ENCODE assay signal across 13 mouse cellular contexts in genomic region chr3:101876459-101877285, GRCm38 (mm10). TPM values are rescaled to one million over a fixed set of nuclear protein-coding genes. Genes with fewer than 3 reads are reported as not detected.
DNase-seq lines count a peak whose midpoint lies in the region; ATAC-seq and TF ChIP-seq lines count a peak whose summit lies in the region.
"Had no signal": no experiment of that assay in that cellular context is flagged by ENCODE, and none has a peak within 500 bp of the region (broad histone marks: within the 10 kb centered on the region; RNA-seq: fewer than 3 reads in every experiment).

No protein-coding gene starts in this region.

- no peak for ATAC-seq in intestine, embryonic 15.5 days
- ATAC-seq in intestine, embryonic 16.5 days, result no peak
- peak; percentile 67 for ATAC-seq in heart, postnatal 0 days (ENCODE audit: insufficient read depth, low read depth)
- ATAC-seq in limb, embryonic 13.5 days (ENCODE audit: low FRiP score, low read depth), result no peak

- no peak overlapping the region for H3K9ac ChIP-seq in intestine, embryonic 15.5 days
- no peak overlapping the region for H3K9ac ChIP-seq in intestine, embryonic 16.5 days (ENCODE audit: low read depth, low read length)
- no peak overlapping the region for H3K9ac ChIP-seq in heart, postnatal 0 days (replicated peaks; ENCODE audit: low read depth, low read length)
- no peak overlapping the region for H3K9ac ChIP-seq in limb, embryonic 13.5 days
- H3K9ac ChIP-seq: embryonic facial prominence, embryonic 13.5 days had no signal

- H3K4me2 ChIP-seq in intestine, embryonic 15.5 days (replicated peaks), result no peak overlapping the region
- H3K4me2 ChIP-seq in intestine, embryonic 16.5 days (ENCODE audit: low read depth, low read length), result no peak overlapping the region
- no peak overlapping the region for H3K4me2 ChIP-seq in heart, postnatal 0 days (ENCODE audit: low read depth, low read length)
- H3K4me2 ChIP-seq in limb, embryonic 13.5 days (replicated peaks), result no peak overlapping the region
- H3K4me2 ChIP-seq: embryonic facial prominence, embryonic 13.5 days had no signal

- no peak for TF ChIP-seq EP300 in heart, postnatal 0 days (IDR thresholded peaks at IDR 0.05; ENCODE audit: low read depth)

- no peak overlapping the region for H3K4me3 ChIP-seq in intestine, embryonic 15.5 days (replicated peaks)
- H3K4me3 ChIP-seq in intestine, embryonic 16.5 days (ENCODE audit: low read length), result no peak overlapping the region
- H3K4me3 ChIP-seq in heart, postnatal 0 days (ENCODE audit: low read depth, low read length), result no peak overlapping the region
- H3K4me3 ChIP-seq in limb, embryonic 13.5 days, result no peak overlapping the region
- H3K4me3 ChIP-seq: embryonic facial prominence, embryonic 13.5 days had no signal

- H3K27me3 ChIP-seq in intestine, embryonic 15.5 days (replicated peaks), result no peaks in the 10 kb centered on the region
- no peaks in the 10 kb centered on the region for H3K27me3 ChIP-seq in intestine, embryonic 16.5 days (replicated peaks; ENCODE audit: control insufficient read depth, insufficient read depth, low read length)
- H3K27me3 ChIP-seq in heart, postnatal 0 days (ENCODE audit: control insufficient read depth, insufficient read depth, low read length), result no peaks in the 10 kb centered on the region
- H3K27me3 ChIP-seq in limb, embryonic 13.5 days, result no peaks in the 10 kb centered on the region
- H3K27me3 ChIP-seq: embryonic facial prominence, embryonic 13.5 days had no signal

- no peak for TF ChIP-seq CTCF in heart, postnatal 0 days (IDR thresholded peaks at IDR 0.05; ENCODE audit: low read depth)

- H3K4me1 ChIP-seq in intestine, embryonic 15.5 days (replicated peaks), result no peaks in the 10 kb centered on the region
- no peaks in the 10 kb centered on the region for H3K4me1 ChIP-seq in intestine, embryonic 16.5 days (ENCODE audit: control insufficient read depth, insufficient read depth, low read length)
- H3K4me1 ChIP-seq in heart, postnatal 0 days (ENCODE audit: control insufficient read depth, insufficient read depth), result peaks cover 9% of the 10 kb centered on the region
- H3K4me1 ChIP-seq in limb, embryonic 13.5 days, result 0 out of 2 replicates have a peak, but pooled peaks cover 11% of the 10 kb centered on the region
- H3K4me1 ChIP-seq: embryonic facial prominence, embryonic 13.5 days had no signal

- no peaks in the 10 kb centered on the region for H3K9me3 ChIP-seq in intestine, embryonic 15.5 days
- no peaks in the 10 kb centered on the region for H3K9me3 ChIP-seq in intestine, embryonic 16.5 days (ENCODE audit: control insufficient read depth, low read length)
- no peaks in the 10 kb centered on the region for H3K9me3 ChIP-seq in heart, postnatal 0 days (replicated peaks; ENCODE audit: control insufficient read depth, low read length)
- H3K9me3 ChIP-seq in limb, embryonic 13.5 days, result no peaks in the 10 kb centered on the region
- H3K9me3 ChIP-seq: embryonic facial prominence, embryonic 13.5 days had no signal

- WGBS in intestine, embryonic 15.5 days, result 67% methylated on average over 7 of the region's 7 CpGs
- 74% methylated on average over 7 of the region's 7 CpGs for WGBS in intestine, embryonic 16.5 days
- WGBS in heart, postnatal 0 days, result 59% methylated on average over 7 of the region's 7 CpGs
- 74% methylated on average over 7 of the region's 7 CpGs for WGBS in limb, embryonic 13.5 days

- no peaks in the 10 kb centered on the region for H3K36me3 ChIP-seq in intestine, embryonic 15.5 days
- H3K36me3 ChIP-seq in intestine, embryonic 16.5 days (ENCODE audit: control insufficient read depth, insufficient read depth, low read length), result no peaks in the 10 kb centered on the region
- H3K36me3 ChIP-seq in heart, postnatal 0 days (replicated peaks; ENCODE audit: control insufficient read depth, insufficient read depth, low read length), result peaks cover 32% of the 10 kb centered on the region
- peaks cover 53% of the 10 kb centered on the region for H3K36me3 ChIP-seq in limb, embryonic 13.5 days

- DNase-seq in embryo, embryonic 10.5 days (ENCODE audit: low spot score), result peak; percentile 12
- DNase-seq in embryo, embryonic 10 days (ENCODE audit: low spot score), result no peak
- DNase-seq in heart, postnatal 0 days (ENCODE audit: low spot score), result peak; percentile 51
- DNase-seq in ovary, postnatal 10 days (ENCODE audit: low spot score), result no peak
- no peak for DNase-seq in testis, postnatal 14 days (ENCODE audit: low spot score)
- DNase-seq: cerebellum, adult 11 months; right cerebral cortex, postnatal 4 days had no signal

- peak overlapping the region; percentile 13; the same call in 1 of the 2 replicates for H3K27ac ChIP-seq in intestine, embryonic 15.5 days
- H3K27ac ChIP-seq in intestine, embryonic 16.5 days (ENCODE audit: low read length), result no peak overlapping the region
- H3K27ac ChIP-seq in heart, postnatal 0 days (ENCODE audit: low read depth), result peak overlapping the region; percentile 79
- peak overlapping the region; percentile 55; the same call in 1 of the 2 replicates for H3K27ac ChIP-seq in limb, embryonic 13.5 days
- H3K27ac ChIP-seq: embryonic facial prominence, embryonic 13.5 days; macrophage had no signal

RNA-seq across cellular contexts. Expression of gene Mab21l3, which starts 27.9 kb away (rescaled TPM):
- polyA plus RNA-seq in intestine, embryonic 15.5 days (2015; fragmentation: Nextera tagmentation; extraction: Ambion mirVana), result 5.8 and 6.4 TPM in 2 replicates
- 5.3 and 6.1 TPM in 2 replicates for polyA plus RNA-seq in intestine, embryonic 16.5 days (2015; fragmentation: Nextera tagmentation; extraction: Ambion mirVana)
- 1.6 TPM in 1 of 2 replicates, not detected in the other for total RNA-seq in heart, postnatal 0 days (2014; rRNA removed; ENCODE audit: low replicate concordance)
- 0.10 and 0.14 TPM in 2 replicates for polyA plus RNA-seq in heart, postnatal 0 days (2015; fragmentation: Nextera tagmentation; extraction: Ambion mirVana)
- 1.3 and 1.5 TPM in 2 replicates for polyA plus RNA-seq in limb, embryonic 13.5 days (2015; fragmentation: Nextera tagmentation; extraction: Ambion mirVana)
- total RNA-seq: layer of hippocampus, adult 8-10 months had no signal

RNA-seq across cellular contexts. Expression of gene Slc22a15, which starts 47.6 kb away (rescaled TPM):
- polyA plus RNA-seq in intestine, embryonic 15.5 days (2015; fragmentation: Nextera tagmentation; extraction: Ambion mirVana), result 6.5 and 6.6 TPM in 2 replicates
- polyA plus RNA-seq in intestine, embryonic 16.5 days (2015; fragmentation: Nextera tagmentation; extraction: Ambion mirVana), result 5.6 and 5.7 TPM in 2 replicates
- total RNA-seq in heart, postnatal 0 days (2014; rRNA removed; ENCODE audit: low replicate concordance), result 9.3 and 11.0 TPM in 2 replicates
- polyA plus RNA-seq in heart, postnatal 0 days (2015; fragmentation: Nextera tagmentation; extraction: Ambion mirVana), result 3.2 TPM in 2 replicates
- polyA plus RNA-seq in limb, embryonic 13.5 days (2015; fragmentation: Nextera tagmentation; extraction: Ambion mirVana), result 6.0 and 6.4 TPM in 2 replicates

Comparison
In these comparisons a context has a peak if more than half of its experiments do, and no peak if none do; other contexts are left out.
1. DNase-seq: peak in embryo, embryonic 10.5 days (single experiment) and heart, postnatal 0 days (single experiment); none in embryo, embryonic 10 days (single experiment), ovary, postnatal 10 days (single experiment) and testis, postnatal 14 days (single experiment).